ENCODE assay signal across 8 mouse cellular contexts in the genomic region with DNA sequence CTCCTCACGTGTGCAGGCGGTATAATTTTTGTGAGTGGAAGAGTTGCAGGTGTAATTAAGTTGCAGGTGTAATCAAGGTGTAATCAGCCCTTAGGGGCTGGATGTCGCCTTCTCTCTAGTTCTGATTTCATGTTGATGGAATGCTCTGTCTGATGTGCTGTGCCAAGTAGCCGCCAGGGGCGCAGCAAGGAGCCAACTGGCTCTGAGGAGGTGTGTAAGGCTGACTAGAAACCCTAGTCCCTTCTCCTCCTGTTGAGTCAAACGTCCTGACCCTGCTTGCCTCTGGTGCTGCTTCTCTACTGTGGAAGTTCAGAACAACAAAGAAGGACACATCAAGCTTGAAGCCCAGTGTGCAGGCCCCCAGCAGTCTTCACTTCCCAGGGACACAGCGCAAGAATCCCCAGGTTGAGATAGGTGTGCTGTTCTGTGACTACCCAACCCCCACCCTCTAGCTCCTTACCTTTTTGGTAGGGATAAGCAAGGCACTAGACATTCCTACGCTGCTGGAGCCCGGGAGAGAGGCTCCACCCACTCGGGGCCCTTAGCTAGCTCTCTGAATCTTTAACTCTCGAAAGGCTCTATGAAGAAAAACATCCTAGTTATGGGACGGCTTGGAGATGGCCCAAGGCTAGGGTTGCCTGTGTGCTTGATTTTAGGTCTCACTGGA. TPM values are rescaled to one million over a fixed set of nuclear protein-coding genes. Genes with fewer than 3 reads are reported as not detected.
DNase-seq lines count a peak whose midpoint lies in the region; TF ChIP-seq lines count a peak whose summit lies in the region.

No protein-coding gene starts in this region.

- DNase-seq in adrenal gland, adult (ENCODE audit: inconsistent age in 2 of 2, low spot score in 1 of 2): peak; percentile 77 to 87
- no peak for DNase-seq in adrenal gland, postnatal 4 days (ENCODE audit: low spot score in 2 of 2)
- peak; percentile 66 for DNase-seq in adrenal gland, postnatal 25 days
- peak; percentile 67 for DNase-seq in hindbrain, embryonic 10.5 days (ENCODE audit: low spot score)
- peak; percentile 40 to 47 for DNase-seq in left cerebral cortex, adult 2 months (ENCODE audit: extremely low spot score in 1 of 2, low spot score in 2 of 2)
- peak; percentile 82 to 88 for DNase-seq in lung, postnatal 4 days
- peak; percentile 69 for DNase-seq in skeletal muscle tissue, adult 2 months (ENCODE audit: low read depth, low spot score)

- H3K9me3 ChIP-seq in erythroblast, embryonic 14.5 days (ENCODE audit: control insufficient read depth, low read length): no peaks in the 10 kb centered on the region
- H3K9me3 ChIP-seq in hindbrain, embryonic 10.5 days: no peaks in the 10 kb centered on the region

- H3K4me3 ChIP-seq in erythroblast, embryonic 14.5 days (replicated peaks): peak overlapping the region; percentile 34
- H3K4me3 ChIP-seq in hindbrain, embryonic 10.5 days: peak overlapping the region; percentile 28; the same call in 1 of the 2 replicates
- H3K4me3 ChIP-seq in left cerebral cortex, adult 2 months: no peak overlapping the region

- no peaks in the 10 kb centered on the region for H3K27me3 ChIP-seq in erythroblast, embryonic 14.5 days (ENCODE audit: control insufficient read depth)
- H3K27me3 ChIP-seq in hindbrain, embryonic 10.5 days (ENCODE audit: insufficient read depth, poor library complexity, severe bottlenecking): no peaks in the 10 kb centered on the region

- 23% methylated on average over 12 of the region's 12 CpGs for WGBS in hindbrain, embryonic 10.5 days

- intact Hi-C loops in left cerebral cortex, adult 2 months (cut with DNase I): no loop called here

- H3K27ac ChIP-seq in hindbrain, embryonic 10.5 days: peak overlapping the region; percentile 4; the same call in 1 of the 2 replicates
- peak overlapping the region; percentile 34; the same call in 1 of the 2 replicates for H3K27ac ChIP-seq in left cerebral cortex, adult 2 months

- peaks cover 53% of the 10 kb centered on the region for H3K36me3 ChIP-seq in erythroblast, embryonic 14.5 days (ENCODE audit: control insufficient read depth)
- H3K36me3 ChIP-seq in hindbrain, embryonic 10.5 days: peaks cover 35% of the 10 kb centered on the region

- peaks cover 66% of the 10 kb centered on the region for H3K4me1 ChIP-seq in erythroblast, embryonic 14.5 days (ENCODE audit: control insufficient read depth)
- H3K4me1 ChIP-seq in hindbrain, embryonic 10.5 days (replicated peaks): peaks cover 62% of the 10 kb centered on the region

- TF ChIP-seq CTCF in left cerebral cortex, adult 2 months (IDR thresholded peaks at IDR 0.05): peak; percentile 77

RNA-seq across cellular contexts. Expression of a gene that starts 3.0 kb away (rescaled TPM):
- 100 to 1,000 TPM; 145 to 147 TPM for total RNA-seq in adrenal gland, postnatal 4 days (2021)
- 253 and 254 TPM in 2 replicates for total RNA-seq in adrenal gland, postnatal 25 days (2021)
- 5.9 and 9.3 TPM in 2 replicates for polyA plus RNA-seq in erythroblast, embryonic 14.5 days (2012)
- 116 and 123 TPM in 2 replicates for polyA plus RNA-seq in hindbrain, embryonic 10.5 days (2016; fragmentation: Nextera tagmentation; extraction: Ambion mirVana)
- total RNA-seq in left cerebral cortex, adult 2 months (2021): 10 to 100 TPM; 37.4 to 42.2 TPM

RNA-seq across cellular contexts. Expression of a gene that starts 10.6 kb away (rescaled TPM):
- 1 to 10 TPM; 1.1 to 1.3 TPM for total RNA-seq in adrenal gland, postnatal 4 days (2021)
- 1.2 and 1.3 TPM in 2 replicates for total RNA-seq in adrenal gland, postnatal 25 days (2021)
- 0.03 and 0.06 TPM in 2 replicates for polyA plus RNA-seq in erythroblast, embryonic 14.5 days (2012)
- 2.0 and 2.1 TPM in 2 replicates for polyA plus RNA-seq in hindbrain, embryonic 10.5 days (2016; fragmentation: Nextera tagmentation; extraction: Ambion mirVana)
- under 1 TPM; 0.61 to 1.00 TPM for total RNA-seq in left cerebral cortex, adult 2 months (2021)

RNA-seq across cellular contexts. Expression of a gene that starts 35.7 kb away (rescaled TPM):
- 10 to 100 TPM; 31.6 to 32.7 TPM for total RNA-seq in adrenal gland, postnatal 4 days (2021)
- 27.9 and 38.2 TPM in 2 replicates for total RNA-seq in adrenal gland, postnatal 25 days (2021)
- polyA plus RNA-seq in erythroblast, embryonic 14.5 days (2012): 0.06 and 0.08 TPM in 2 replicates
- 28.2 and 28.6 TPM in 2 replicates for polyA plus RNA-seq in hindbrain, embryonic 10.5 days (2016; fragmentation: Nextera tagmentation; extraction: Ambion mirVana)
- 10 to 100 TPM; 22.1 to 23.5 TPM for total RNA-seq in left cerebral cortex, adult 2 months (2021)

RNA-seq across cellular contexts. Expression of a gene that starts 36.4 kb away (rescaled TPM):
- total RNA-seq in adrenal gland, postnatal 4 days (2021): 100 to 1,000 TPM; 127 to 130 TPM
- 164 and 181 TPM in 2 replicates for total RNA-seq in adrenal gland, postnatal 25 days (2021)
- 6.4 and 7.1 TPM in 2 replicates for polyA plus RNA-seq in erythroblast, embryonic 14.5 days (2012)
- polyA plus RNA-seq in hindbrain, embryonic 10.5 days (2016; fragmentation: Nextera tagmentation; extraction: Ambion mirVana): 33.9 and 44.1 TPM in 2 replicates
- total RNA-seq in left cerebral cortex, adult 2 months (2021): 10 to 100 TPM; 19.9 to 21.5 TPM

RNA-seq across cellular contexts. Expression of a gene that starts 39.5 kb away (rescaled TPM):
- 10 to 100 TPM; 39.0 to 41.1 TPM for total RNA-seq in adrenal gland, postnatal 4 days (2021)
- total RNA-seq in adrenal gland, postnatal 25 days (2021): 33.8 and 35.0 TPM in 2 replicates
- polyA plus RNA-seq in erythroblast, embryonic 14.5 days (2012): 0.42 and 0.62 TPM in 2 replicates
- polyA plus RNA-seq in hindbrain, embryonic 10.5 days (2016; fragmentation: Nextera tagmentation; extraction: Ambion mirVana): 51.7 and 54.4 TPM in 2 replicates
- total RNA-seq in left cerebral cortex, adult 2 months (2021): 10 to 100 TPM; 35.7 to 37.2 TPM

Comparison
In these comparisons a context has a peak if more than half of its experiments do, and no peak if none do; other contexts are left out.
1. DNase-seq: peak in adrenal gland, adult (2 of 2), adrenal gland, postnatal 25 days (single experiment), hindbrain, embryonic 10.5 days (single experiment), left cerebral cortex, adult 2 months (2 of 2), lung, postnatal 4 days (2 of 2) and skeletal muscle tissue, adult 2 months (single experiment); none in adrenal gland, postnatal 4 days (0 of 2).